Mouse (Mus musculus): ENCODE data around the gene Nt5c3b.

- TF ChIP-seq CTCF (IDR thresholded peaks at IDR 0.05; ENCODE audit: borderline replicate concordance, insufficient read depth, low read length) (no peak), POLR2A (IDR thresholded peaks at IDR 0.05; ENCODE audit: low read depth, low read length) (no peak)
Observed at GRCm38 (mm10) chr11:100393733-100394132, 47.9 kb downstream of the Nt5c3b start.

Data from embryonic fibroblast, embryonic 13.5 days (primary cell).